Mouse (Mus musculus) frontal cortex, postnatal 14 days (tissue): ENCODE measurements around the gene Plxna4.

Experiments
- DNase-seq, 2 experiments: peaks; one replicate each; pipeline ENCODE4 v3.0.0; 2022; ENCODE audit warnings: low spot score in 2 of 2

The Plxna4 gene

GRCm38 (mm10) chr6:32251674-32252073 is 336.3 kb downstream of the Plxna4 start:
- DNase-seq, result no peak

- DNase-seq, result no peak
Measured at GRCm38 (mm10) chr6:32246036-32246435, 342.0 kb downstream of the Plxna4 start.

GRCm38 (mm10) chr6:32243040-32243439 is 345.0 kb downstream of the Plxna4 start:
- no peak for DNase-seq

GRCm38 (mm10) chr6:32231383-32231782 is 356.6 kb downstream of the Plxna4 start:
- no peak for DNase-seq

GRCm38 (mm10) chr6:32226636-32227035 is 361.4 kb downstream of the Plxna4 start:
- DNase-seq, result no peak

- DNase-seq, result no peak
Measured at GRCm38 (mm10) chr6:32224007-32224703, 363.8 kb downstream of the Plxna4 start.

GRCm38 (mm10) chr6:32220765-32221164 is 367.2 kb downstream of the Plxna4 start:
- DNase-seq, result peak in 1 of 2 experiments; percentile 13

- DNase-seq, result no peak
Measured at GRCm38 (mm10) chr6:32218544-32218943, 369.4 kb downstream of the Plxna4 start.

- DNase-seq, result no peak
Measured at GRCm38 (mm10) chr6:32212439-32212838, 375.6 kb downstream of the Plxna4 start.

GRCm38 (mm10) chr6:32210139-32210538 is 377.9 kb downstream of the Plxna4 start:
- DNase-seq, result no peak

- no peak for DNase-seq
Measured at GRCm38 (mm10) chr6:32208951-32209350, 379.0 kb downstream of the Plxna4 start.

- DNase-seq, result no peak
Measured at GRCm38 (mm10) chr6:32204253-32204652, 383.7 kb downstream of the Plxna4 start.

- DNase-seq, result no peak
Measured at GRCm38 (mm10) chr6:32203389-32203788, 384.6 kb downstream of the Plxna4 start.

- DNase-seq, result no peak
Measured at GRCm38 (mm10) chr6:32202664-32203192, 385.3 kb downstream of the Plxna4 start.

GRCm38 (mm10) chr6:32201506-32201905 is 386.5 kb downstream of the Plxna4 start:
- DNase-seq, result no peak

GRCm38 (mm10) chr6:32199616-32200015 is 388.4 kb downstream of the Plxna4 start:
- no peak for DNase-seq

- DNase-seq, result no peak
Measured at GRCm38 (mm10) chr6:32196913-32197312, 391.1 kb downstream of the Plxna4 start.

GRCm38 (mm10) chr6:32193046-32193445 is 394.9 kb downstream of the Plxna4 start:
- no peak for DNase-seq

- no peak for DNase-seq
Measured at GRCm38 (mm10) chr6:32184402-32184985, 403.5 kb downstream of the Plxna4 start.

GRCm38 (mm10) chr6:32183651-32184185 is 404.3 kb downstream of the Plxna4 start:
- DNase-seq, result no peak

GRCm38 (mm10) chr6:32180012-32180358 is 408.0 kb downstream of the Plxna4 start:
- DNase-seq, result no peak

GRCm38 (mm10) chr6:32179346-32180011 is 408.5 kb downstream of the Plxna4 start:
- no peak for DNase-seq

- no peak for DNase-seq
Measured at GRCm38 (mm10) chr6:32177905-32178304, 410.1 kb downstream of the Plxna4 start.
